Mouse (Mus musculus) E14TG2a.4 (cell line): ENCODE measurements at regions not wholly inside any gene's neighbourhood (a gene's known extent, or its start where the extent isn't known, plus 50 kb on each side); places are given as distances from the start of the nearest gene placed in this dataset.

Experiments used
- CTCF ChIP-seq: conservative IDR thresholded peaks from 2 replicates; pipeline ENCODE4 v1.5.1; 2014; ENCODE audit warnings: low read length
- NANOG ChIP-seq: IDR thresholded peaks from 2 replicates; pipeline ENCODE4 v1.6.1; 2014; ENCODE audit warnings: borderline replicate concordance, low read length, mixed read lengths
- POU5F1 ChIP-seq: IDR thresholded peaks from 2 replicates; pipeline ENCODE4 v1.6.1; 2014; ENCODE audit warnings: low read length, borderline replicate concordance

- TF ChIP-seq CTCF = peak; percentile 72
- no peak for TF ChIP-seq NANOG
- TF ChIP-seq POU5F1 = no peak
Measured at GRCm38 (mm10) chr12:32637400-32638100, 181.8 kb upstream of the Nampt start.
